Mouse (Mus musculus) forebrain, embryonic 16.5 days (tissue): ENCODE measurements around the gene Dnah14. TPM values are rescaled to one million over a fixed set of nuclear protein-coding genes. Genes with fewer than 3 reads are reported as not detected.

Source experiments
- ATAC-seq: fragments of 200-750 bp; cut with Nextera tagmentation; 2 replicates; pipeline ENCODE4 v1.8.0; 2017; ENCODE audit warnings: mild to moderate bottlenecking, moderate library complexity
- H3K27ac ChIP-seq: fragments of 300-500 bp; sonication (generic); 2 replicates; pipeline ENCODE4 v1.5.1; 2014; ENCODE audit warnings: low read length, control low read depth
- H3K27me3 ChIP-seq: fragments of 300-500 bp; sonication (generic); replicated peaks from 2 replicates; pipeline ENCODE4 v1.6.1; 2014; ENCODE audit warnings: low read length; ENCODE audit not compliant: control insufficient read depth, insufficient read depth
- H3K36me3 ChIP-seq: fragments of 300-500 bp; sonication (generic); 2 replicates; pipeline ENCODE4 v1.6.1; 2014; ENCODE audit not compliant: control insufficient read depth, insufficient read depth
- H3K4me1 ChIP-seq: fragments of 300-500 bp; sonication (generic); replicated peaks from 2 replicates; pipeline ENCODE4 v1.6.1; 2014; ENCODE audit warnings: low read length; ENCODE audit not compliant: control insufficient read depth, insufficient read depth
- H3K4me2 ChIP-seq: fragments of 300-500 bp; sonication (generic); 2 replicates; pipeline ENCODE4 v1.6.1; 2014; ENCODE audit warnings: mild to moderate bottlenecking, low read length, control low read depth
- H3K4me3 ChIP-seq: fragments of 300-500 bp; sonication (generic); replicated peaks from 2 replicates; pipeline ENCODE4 v1.5.1; 2014; ENCODE audit warnings: mild to moderate bottlenecking, low read length, control low read depth
- H3K9ac ChIP-seq: fragments of 300-500 bp; sonication (generic); replicated peaks from 2 replicates; pipeline ENCODE4 v1.6.1; 2014; ENCODE audit warnings: low read depth, low read length, control low read depth
- H3K9me3 ChIP-seq: fragments of 300-500 bp; sonication (generic); 2 replicates; pipeline ENCODE4 v1.6.1; 2016; ENCODE audit warnings: low read length; ENCODE audit not compliant: control insufficient read depth
- WGBS: fragments of 180-500 bp; shearing (Covaris S2); extraction: QIAGEN DNeasy Blood & Tissue Kit; methylation state at CpG from one replicate; pipeline ENCODE4 v1.1.7; 2014; 5-methylcytosine and 5-hydroxymethylcytosine counted together
- polyA plus RNA-seq: library from polyadenylated mRNA; unstranded; fragments of >200 nt; fragmentation: Nextera tagmentation; extraction: Ambion mirVana; gene quantifications from 2 replicates; pipeline ENCODE4 v1.2.1, GENCODE M21; 2015

Gene Dnah14
- polyA plus RNA-seq, 1 experiment from 2014 or later: 0.51 TPM

DNA sequence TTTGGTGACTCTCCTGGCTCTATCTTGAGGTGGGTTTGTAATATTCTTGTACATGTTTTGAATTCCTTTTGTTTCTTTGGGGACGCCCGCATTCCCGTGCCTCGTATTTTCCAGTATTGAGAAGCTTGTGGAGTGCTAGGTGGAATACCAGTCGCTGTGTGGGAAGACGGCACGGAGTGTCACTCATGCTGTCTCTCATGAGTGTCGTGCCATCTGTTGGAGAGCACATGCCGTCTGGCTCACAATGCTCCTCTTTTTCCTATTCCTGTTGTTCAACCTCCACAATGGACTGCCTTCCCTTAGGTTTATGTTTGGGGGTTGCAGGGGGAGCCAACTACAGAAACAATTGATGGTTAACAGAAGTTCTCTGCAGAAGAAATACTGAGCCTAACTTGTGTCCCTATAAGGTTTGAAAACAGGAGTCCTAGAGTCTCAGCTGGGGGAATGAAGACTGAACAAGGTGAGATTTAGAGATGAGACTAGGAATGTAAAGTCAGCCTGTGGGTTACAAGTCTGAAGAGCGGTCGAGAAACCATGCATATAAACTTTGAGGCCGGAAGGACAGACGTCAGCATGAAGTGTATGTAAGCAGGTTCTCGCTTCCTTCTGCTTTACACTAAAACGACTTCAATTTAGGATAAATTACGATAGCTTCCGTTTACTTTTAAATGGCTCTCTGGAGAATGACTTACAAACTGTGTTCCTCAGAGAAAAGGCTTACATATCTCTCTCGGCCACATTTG is 235.3 kb downstream of the Dnah14 start:
- Histone ChIP-seq H3K36me3 (peaks cover 17% of the 10 kb centered on the region), H3K4me2 (no peak overlapping the region), H3K4me3 (no peak overlapping the region), H3K9me3 (no peaks in the 10 kb centered on the region), H3K4me1 (peaks cover 6% of the 10 kb centered on the region; the same call in 1 of the 2 replicates), H3K27me3 (no peaks in the 10 kb centered on the region), H3K27ac (no peak overlapping the region), H3K9ac (no peak overlapping the region)
- WGBS: 81% methylated on average over 18 of the region's 18 CpGs
- peak; percentile 40; the same call in 1 of the 2 replicates for ATAC-seq

DNA sequence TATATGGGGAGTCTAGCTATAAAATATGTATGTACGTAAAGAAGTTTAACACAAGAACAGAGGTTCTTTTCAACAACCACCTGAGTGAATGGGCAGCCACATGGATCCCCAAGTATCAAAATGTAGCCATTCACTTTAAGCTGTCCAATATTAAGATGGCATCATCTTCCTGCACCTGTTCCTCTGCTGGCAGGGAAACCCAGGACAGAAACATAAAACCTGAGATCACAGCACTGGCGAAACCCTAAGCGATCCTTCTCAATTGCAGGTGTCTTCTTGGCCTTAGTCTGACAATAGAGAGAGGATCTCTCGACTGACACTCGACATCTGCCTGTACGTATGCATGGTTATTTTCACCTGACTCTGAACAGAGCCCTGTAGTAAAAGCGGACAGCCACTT is 250.4 kb downstream of the Dnah14 start:
- ATAC-seq: no peak

DNA sequence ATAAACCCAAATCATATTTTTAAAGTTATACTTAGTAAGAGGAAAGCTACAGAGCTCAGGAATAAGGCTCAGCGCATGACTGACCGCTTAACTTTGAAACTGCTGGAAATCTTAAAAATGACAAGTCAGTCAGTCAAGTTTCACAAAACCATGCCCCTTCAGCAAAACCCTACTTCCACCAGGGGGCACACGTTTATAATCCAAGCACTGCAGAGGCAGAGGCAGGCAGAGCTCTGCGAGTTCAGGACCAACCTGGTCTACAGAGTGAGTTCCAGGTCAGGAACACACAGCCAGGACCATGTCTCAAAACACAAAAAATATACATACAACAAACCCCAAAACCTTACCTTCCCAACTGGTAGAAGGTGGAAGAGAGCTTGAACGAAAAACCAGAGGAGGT is 252.0 kb downstream of the Dnah14 start:
- no peak for ATAC-seq
- Histone ChIP-seq H3K4me3 (no peak overlapping the region), H3K4me2 (no peak overlapping the region), H3K27ac (no peak overlapping the region), H3K9ac (no peak overlapping the region), H3K27me3 (no peaks in the 10 kb centered on the region), H3K9me3 (no peaks in the 10 kb centered on the region), H3K4me1 (peaks cover 2% of the 10 kb centered on the region; the same call in 1 of the 2 replicates), H3K36me3 (peaks cover 24% of the 10 kb centered on the region)
- 91% methylated on average over 5 of the region's 5 CpGs for WGBS

More for the DNA sequence above, 250.4 kb downstream of the Dnah14 start:
- H3K36me3 ChIP-seq: peaks cover 22% of the 10 kb centered on the region
- WGBS: 97% methylated on average over 7 of the region's 7 CpGs
- no peak overlapping the region for H3K4me3 ChIP-seq
- no peak overlapping the region for H3K9ac ChIP-seq
- H3K4me2 ChIP-seq: no peak overlapping the region
- no peaks in the 10 kb centered on the region for H3K27me3 ChIP-seq
- no peak overlapping the region for H3K27ac ChIP-seq
- H3K4me1 ChIP-seq: no peaks in the 10 kb centered on the region
- H3K9me3 ChIP-seq: no peaks in the 10 kb centered on the region

DNA sequence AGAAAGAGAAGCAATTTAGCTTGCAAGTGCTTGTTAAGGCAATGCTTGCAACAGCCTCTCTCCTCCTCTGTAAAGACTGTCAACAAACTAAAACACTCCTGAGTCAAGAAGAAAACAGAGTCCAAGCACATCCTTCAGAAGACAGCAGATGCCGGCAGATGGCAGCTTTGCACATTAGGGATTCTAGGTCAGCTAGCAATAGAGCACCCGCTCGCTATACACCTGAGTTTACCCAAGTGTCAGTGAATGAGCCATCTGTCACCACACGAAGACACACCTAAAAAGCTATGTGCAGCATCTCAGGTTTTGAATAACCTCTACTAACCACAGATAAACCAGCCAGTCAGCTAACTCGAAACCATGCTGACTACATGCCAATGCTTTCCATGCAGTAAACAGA is 256.4 kb downstream of the Dnah14 start:
- ATAC-seq: no peak
- Histone ChIP-seq H3K36me3 (peaks cover 30% of the 10 kb centered on the region), H3K27ac (no peak overlapping the region), H3K4me3 (no peak overlapping the region), H3K4me2 (no peak overlapping the region), H3K27me3 (no peaks in the 10 kb centered on the region), H3K4me1 (peaks cover 2% of the 10 kb centered on the region; the same call in 1 of the 2 replicates), H3K9ac (no peak overlapping the region), H3K9me3 (no peaks in the 10 kb centered on the region)
- 76% methylated on average over 5 of the region's 5 CpGs for WGBS

DNA sequence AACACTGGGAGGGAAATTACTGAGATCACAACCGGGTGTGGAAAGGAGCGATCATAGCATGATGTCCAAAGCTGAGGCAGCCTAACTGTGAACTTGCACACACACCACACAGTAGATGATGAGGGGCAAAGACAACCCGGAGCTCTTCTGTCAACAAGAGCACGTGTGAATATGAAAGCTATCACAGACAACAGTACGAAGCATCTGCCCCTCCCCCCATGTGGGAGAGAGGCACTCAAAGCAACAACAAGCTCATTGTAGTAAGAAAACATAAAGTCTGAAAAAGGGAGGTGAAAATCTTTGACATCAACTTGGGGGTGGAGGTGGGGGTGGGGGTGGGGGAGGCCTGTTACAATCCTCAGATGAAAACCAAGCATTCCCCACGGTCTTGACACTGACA is 256.8 kb downstream of the Dnah14 start:
- H3K27me3 ChIP-seq: no peaks in the 10 kb centered on the region
- H3K4me2 ChIP-seq: no peak overlapping the region
- no peak overlapping the region for H3K27ac ChIP-seq
- ATAC-seq: no peak
- no peak overlapping the region for H3K4me3 ChIP-seq
- H3K36me3 ChIP-seq: peaks cover 31% of the 10 kb centered on the region
- WGBS: 76% methylated on average over 6 of the region's 6 CpGs
- H3K4me1 ChIP-seq: peaks cover 3% of the 10 kb centered on the region; the same call in 1 of the 2 replicates
- H3K9me3 ChIP-seq: no peaks in the 10 kb centered on the region
- no peak overlapping the region for H3K9ac ChIP-seq

DNA sequence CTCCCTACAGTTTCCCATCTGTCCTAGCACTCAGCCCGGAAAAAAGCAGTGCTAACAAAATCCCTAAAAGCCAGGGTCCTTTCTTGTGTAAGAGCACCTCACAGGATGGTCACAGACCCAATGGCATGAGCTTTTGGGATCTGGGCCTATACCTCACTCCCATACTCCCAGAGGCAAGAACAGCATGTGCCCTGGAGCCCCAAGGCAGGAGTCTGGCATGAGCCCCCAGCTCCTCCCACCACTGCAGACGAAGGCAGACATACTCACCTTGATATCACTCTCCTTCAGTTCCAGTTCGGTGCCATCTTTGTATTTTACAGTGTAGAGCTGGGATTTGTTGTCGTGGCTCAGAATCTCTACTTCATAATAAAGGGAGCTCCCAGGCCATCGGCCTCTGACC is 261.8 kb downstream of the Dnah14 start:
- peaks cover 26% of the 10 kb centered on the region for H3K4me1 ChIP-seq
- no peak for ATAC-seq
- H3K4me3 ChIP-seq: no peak overlapping the region
- H3K27ac ChIP-seq: no peak overlapping the region
- no peaks in the 10 kb centered on the region for H3K27me3 ChIP-seq
- H3K9ac ChIP-seq: no peak overlapping the region
- H3K4me2 ChIP-seq: no peak overlapping the region
- no peaks in the 10 kb centered on the region for H3K9me3 ChIP-seq
- peaks cover 13% of the 10 kb centered on the region for H3K36me3 ChIP-seq
- WGBS: 83% methylated on average over 5 of the region's 5 CpGs

DNA sequence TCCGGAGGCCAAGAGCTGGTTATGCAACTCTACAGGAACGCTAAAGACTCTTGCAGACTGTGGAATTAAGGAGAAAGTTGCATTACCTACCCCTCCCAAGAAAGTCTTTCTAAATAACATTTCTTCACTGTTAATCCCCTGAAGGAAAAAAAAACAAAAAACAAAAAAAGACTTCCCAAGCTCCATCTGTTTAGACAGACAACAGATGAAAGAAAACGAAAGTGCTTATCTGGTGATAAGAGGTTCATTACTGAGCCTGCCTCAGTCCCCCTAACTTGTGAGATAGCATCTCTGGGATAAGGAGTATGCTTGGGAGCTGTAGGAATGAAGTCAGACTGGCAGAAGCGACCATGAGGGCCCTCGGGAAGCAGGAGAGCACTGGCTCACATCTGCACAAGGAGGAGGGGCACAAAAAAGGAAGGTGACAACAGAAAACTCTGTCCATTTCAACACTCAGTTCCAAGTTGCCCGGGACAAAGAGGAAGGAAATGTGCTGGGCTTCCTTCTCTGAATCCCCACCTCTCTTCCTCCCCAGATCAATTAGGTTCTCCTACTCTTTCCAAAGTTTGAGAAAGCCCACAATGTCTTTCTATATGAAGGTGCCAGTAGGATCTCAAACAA is 263.5 kb downstream of the Dnah14 start:
- peaks cover 13% of the 10 kb centered on the region for H3K36me3 ChIP-seq
- 5% methylated on average over 6 of the region's 6 CpGs for WGBS

DNA sequence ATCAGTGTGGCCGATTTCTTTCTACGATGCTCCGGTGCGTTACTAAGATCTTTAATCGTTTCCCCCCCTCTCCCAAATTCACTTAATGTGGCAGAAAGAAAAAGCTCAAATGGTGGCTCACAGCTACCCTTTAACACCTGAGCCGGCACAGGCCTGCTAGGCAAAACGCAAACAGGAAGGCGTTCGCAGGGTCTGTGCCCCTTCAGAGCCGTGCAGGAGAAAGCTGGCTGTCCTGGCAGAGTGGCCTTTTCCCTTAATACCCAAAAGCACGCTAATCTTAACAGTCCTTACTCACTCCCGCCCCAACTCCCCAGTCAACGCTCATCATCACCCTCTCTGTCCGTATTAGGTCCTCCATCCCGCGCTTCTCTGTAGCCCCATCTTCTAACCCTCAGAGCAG is 265.0 kb downstream of the Dnah14 start:
- peak overlapping the region; percentile 87 for H3K4me2 ChIP-seq
- no peak; the same call in 1 of the 2 replicates for ATAC-seq

More for the DNA sequence above, 263.5 kb downstream of the Dnah14 start:
- peak overlapping the region; percentile 1; the same call in 1 of the 2 replicates for H3K9ac ChIP-seq
- no peak overlapping the region for H3K27ac ChIP-seq
- no peaks in the 10 kb centered on the region for H3K9me3 ChIP-seq
- H3K4me1 ChIP-seq: peaks cover 27% of the 10 kb centered on the region
- H3K4me2 ChIP-seq: peak overlapping the region; percentile 87
- peak overlapping the region; percentile 23 for H3K4me3 ChIP-seq
- H3K27me3 ChIP-seq: no peaks in the 10 kb centered on the region
- no peak for ATAC-seq

DNA sequence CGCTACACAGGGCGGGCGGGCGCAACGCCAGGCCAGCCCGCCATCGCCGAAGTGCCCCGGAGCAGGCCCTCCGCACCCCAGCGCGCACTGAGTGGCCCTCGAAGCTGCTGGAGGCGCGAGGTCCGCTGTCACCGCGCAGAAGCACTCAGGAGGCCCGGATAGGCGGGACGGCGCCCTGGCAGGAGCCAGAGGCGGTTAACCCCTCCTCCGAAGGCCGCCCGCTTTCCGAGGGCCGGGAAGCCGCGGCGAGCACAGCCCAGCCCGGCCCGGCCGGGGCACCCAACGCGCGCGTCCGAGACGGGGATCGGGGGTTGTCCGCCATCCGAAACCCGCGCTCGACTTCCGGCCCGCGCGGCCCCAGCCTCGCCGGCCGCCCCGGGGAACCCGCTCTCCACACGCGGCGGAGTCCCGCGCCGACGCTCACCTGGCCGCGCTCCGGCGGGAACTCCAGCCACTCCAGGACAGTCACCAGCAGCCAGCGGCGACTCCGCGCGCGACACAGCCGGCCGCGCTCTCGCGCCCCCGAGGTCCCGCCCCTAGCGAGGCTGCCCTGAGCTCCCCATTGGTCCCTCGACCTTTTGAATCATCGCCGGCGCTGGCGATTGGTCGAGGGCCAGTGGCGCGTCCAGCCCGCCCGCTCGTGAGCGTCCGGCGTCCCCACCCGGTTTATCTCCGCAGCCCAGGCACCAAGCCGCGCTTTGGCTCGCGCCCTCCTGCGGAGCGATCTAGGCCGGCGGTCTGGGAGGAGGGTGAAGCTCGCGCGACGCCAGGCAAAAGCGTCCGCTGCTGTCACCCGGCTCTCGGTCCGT is 265.7 kb downstream of the Dnah14 start:
- 0 out of 2 replicates have a peak, but pooled peaks cover 2% of the 10 kb centered on the region for H3K36me3 ChIP-seq
- H3K4me2 ChIP-seq: peak overlapping the region; percentile 87
- H3K9me3 ChIP-seq: no peaks in the 10 kb centered on the region
- peak overlapping the region; percentile 68 for H3K4me3 ChIP-seq
- under 1% methylated on average over 98 of the region's 113 CpGs for WGBS
- H3K9ac ChIP-seq: peak overlapping the region; percentile 87
- H3K27me3 ChIP-seq: no peaks in the 10 kb centered on the region
- H3K27ac ChIP-seq: peak overlapping the region; percentile 79
- peak; percentile 98 for ATAC-seq
- peaks cover 27% of the 10 kb centered on the region for H3K4me1 ChIP-seq

More for the DNA sequence above, 265.0 kb downstream of the Dnah14 start:
- H3K4me3 ChIP-seq: peak overlapping the region; percentile 68
- H3K27me3 ChIP-seq: no peaks in the 10 kb centered on the region
- no peaks in the 10 kb centered on the region for H3K9me3 ChIP-seq
- H3K27ac ChIP-seq: peak overlapping the region; percentile 79
- H3K36me3 ChIP-seq: 0 out of 2 replicates have a peak, but pooled peaks cover 2% of the 10 kb centered on the region
- peaks cover 27% of the 10 kb centered on the region for H3K4me1 ChIP-seq
- WGBS: under 1% methylated on average over 16 of the region's 16 CpGs
- H3K9ac ChIP-seq: peak overlapping the region; percentile 87
